Mouse (Mus musculus): ENCODE measurements around the gene Rps7. TPM values are rescaled to one million over a fixed set of nuclear protein-coding genes. Genes with fewer than 3 reads are reported as not detected.

Rps7 gene
- 67.7 and 104 TPM in 2 replicates for polyA plus RNA-seq (2012; rRNA removed; ENCODE audit: low replicate concordance)

DNA sequence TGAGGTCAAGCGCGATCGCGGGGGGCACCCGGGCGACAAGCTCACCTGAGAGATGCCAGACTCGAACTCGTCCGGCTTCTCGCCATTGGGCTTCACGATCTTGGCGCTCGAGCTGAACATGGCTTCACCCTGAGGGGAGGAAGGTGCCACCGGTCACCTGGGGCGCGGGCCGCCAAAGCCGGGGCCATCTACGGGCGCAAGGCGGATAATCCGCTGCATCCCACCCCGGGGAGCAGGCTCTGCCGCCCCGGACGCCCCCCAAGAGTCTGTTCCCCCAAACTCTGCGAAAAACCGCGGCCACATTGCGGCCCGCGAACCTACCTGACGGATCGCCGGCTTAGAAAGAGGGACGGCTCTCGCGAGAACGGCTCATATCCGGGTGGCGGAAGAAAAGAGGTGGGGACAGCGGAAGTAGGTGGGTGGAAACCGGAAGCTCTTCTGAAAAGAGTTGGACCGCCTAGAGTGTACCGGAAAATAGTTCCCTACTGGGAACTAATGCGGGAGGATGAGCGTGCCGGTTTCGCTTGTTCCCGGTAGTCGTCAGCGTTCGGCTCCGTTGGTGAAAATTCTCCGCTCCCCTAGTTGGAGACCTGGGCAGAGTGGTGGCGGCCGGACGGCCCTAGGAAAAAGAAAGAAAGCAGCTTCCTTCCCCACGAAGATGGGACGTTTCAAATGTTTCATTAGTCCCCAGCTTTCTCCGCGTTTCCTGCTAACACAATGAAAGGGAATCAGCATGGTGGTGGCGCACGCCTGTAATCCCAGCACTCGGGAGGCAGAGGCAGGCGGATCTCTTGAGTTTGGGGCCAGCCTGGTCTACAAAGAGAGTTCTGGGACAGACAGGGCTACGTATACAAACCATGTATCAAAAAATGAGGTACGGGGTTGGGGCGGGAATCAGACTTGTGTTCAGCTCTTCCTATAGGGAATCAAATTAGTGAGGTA is at the start of gene Rps7:
Gene Rps7 (minus strand): TSS at position 419 of the 942 bp plus-strand sequence.

DNA sequence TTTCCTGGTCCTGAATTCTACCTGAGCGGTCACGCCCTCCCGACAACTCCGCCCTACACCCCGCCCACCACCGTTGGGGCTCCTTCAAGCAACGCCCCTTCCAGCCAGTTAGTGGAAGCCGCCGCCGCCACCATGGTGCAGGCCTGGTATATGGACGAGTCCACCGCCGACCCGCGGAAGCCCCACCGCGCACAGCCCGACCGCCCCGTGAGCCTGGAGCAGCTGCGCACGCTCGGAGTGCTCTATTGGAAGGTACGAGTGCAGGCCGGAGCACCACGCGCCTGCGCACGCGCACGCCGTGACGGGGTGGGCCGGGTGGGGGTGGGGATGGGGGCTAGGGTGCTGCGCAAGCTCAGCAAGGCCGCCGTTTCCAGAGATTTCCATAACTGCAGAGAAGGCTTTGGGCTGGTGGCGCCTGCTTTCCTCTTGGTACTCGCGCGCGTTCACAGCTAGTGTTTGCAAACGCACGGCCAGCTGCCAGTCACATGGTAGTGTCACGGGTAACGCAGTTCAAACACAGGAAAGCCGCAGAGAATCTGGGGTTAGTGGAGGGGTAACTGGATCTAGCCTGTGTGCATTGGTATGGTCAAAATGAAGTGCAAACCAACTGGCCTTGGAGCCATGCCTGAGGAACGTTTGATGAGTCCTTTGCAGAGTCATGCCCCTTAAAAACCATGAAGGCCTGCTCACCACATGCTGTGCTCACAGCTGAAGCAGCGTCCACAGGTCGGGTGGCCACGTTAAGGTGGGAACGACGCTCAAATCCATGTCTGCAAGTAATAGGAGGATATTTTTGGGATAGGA is 39.6 kb upstream of the Rps7 start, which contains the start of gene Adi1:
Gene Adi1 (plus strand): TSS at position 111 of the 804 bp plus-strand sequence.

GRCm38 (mm10) chr12:28649141-28650110 is 13.7 kb upstream of the Rps7 start, which contains the start of gene Rnaseh1:
Gene Rnaseh1 (plus strand): TSS chr12:28649602.

DNA sequence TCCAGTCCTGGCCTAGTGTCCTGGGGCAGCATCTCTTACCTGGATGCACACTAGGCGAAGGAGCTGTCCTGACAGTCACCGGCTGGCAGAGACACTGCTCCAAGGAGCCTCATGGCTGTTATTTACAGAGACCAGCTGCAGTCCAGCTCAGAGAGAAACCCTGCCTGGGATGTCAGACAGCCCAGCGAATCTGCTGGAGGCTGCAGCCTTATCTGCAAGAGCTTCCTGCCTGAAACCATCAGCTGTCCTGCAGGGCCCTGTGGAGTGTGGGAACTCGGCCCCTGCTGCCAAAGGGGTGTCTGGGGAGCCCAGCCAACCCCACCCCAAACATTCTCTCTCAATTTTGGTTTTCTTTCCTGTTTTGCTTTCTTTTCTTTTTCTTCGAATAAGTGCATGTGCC is 12.6 kb downstream of the Rps7 start, which contains the start of gene Colec11:
Gene Colec11 (minus strand): TSS at position 183 of the 400 bp plus-strand sequence.

DNA sequence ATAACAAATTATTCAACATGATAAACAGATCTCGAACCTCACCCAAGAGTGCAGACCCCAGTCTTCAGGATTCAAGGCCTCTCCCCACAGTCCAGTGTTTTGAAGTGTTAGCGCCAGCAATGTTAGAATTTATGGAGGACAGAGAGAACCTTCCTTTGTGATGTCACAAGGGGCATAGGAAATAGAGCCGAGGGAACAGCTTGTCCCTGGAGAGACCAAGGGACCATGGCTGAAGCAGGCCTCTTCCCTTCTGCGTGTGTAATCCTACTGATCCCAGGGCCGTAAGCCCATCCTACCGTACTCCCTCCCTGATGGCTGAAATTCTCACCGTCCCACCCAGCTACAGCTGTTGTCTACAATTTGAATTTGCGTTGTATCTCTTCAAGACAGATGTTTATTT is 53.3 kb downstream of the Rps7 start, which contains the start of gene Allc:
Gene Allc (minus strand): TSS at position 101 of the 400 bp plus-strand sequence.

Other genes starting within 250 kb of the Rps7 start
- gene Dcdc2c, start 83.6 kb downstream of the Rps7 start, polyA plus RNA-seq (2012; rRNA removed; ENCODE audit: low replicate concordance) = not detected in 2 replicates
- gene Allc, start 53.4 kb downstream of the Rps7 start, polyA plus RNA-seq (2012; rRNA removed; ENCODE audit: low replicate concordance) = not detected in 2 replicates
- gene Colec11, start 12.6 kb downstream of the Rps7 start, polyA plus RNA-seq (2012; rRNA removed; ENCODE audit: low replicate concordance) = 0.17 and 0.37 TPM in 2 replicates
- gene Rnaseh1, start 13.6 kb upstream of the Rps7 start, polyA plus RNA-seq (2012; rRNA removed; ENCODE audit: low replicate concordance) = 2.6 and 4.4 TPM in 2 replicates
- gene Adi1, start 39.3 kb upstream of the Rps7 start, polyA plus RNA-seq (2012; rRNA removed; ENCODE audit: low replicate concordance) = 2.1 and 3.8 TPM in 2 replicates
- gene Trappc12, start 114.5 kb upstream of the Rps7 start, polyA plus RNA-seq (2012; rRNA removed; ENCODE audit: low replicate concordance) = 7.9 and 12.7 TPM in 2 replicates
- gene Eipr1, start 115.8 kb upstream of the Rps7 start, polyA plus RNA-seq (2012; rRNA removed; ENCODE audit: low replicate concordance) = 22.2 and 32.5 TPM in 2 replicates

Measured in duodenum, adult 2 months (tissue).